Mouse (Mus musculus): Measurements from ENCODE around the gene 4930426L09Rik.

The 4930426L09Rik gene

GRCm38 (mm10) chr2:18998054-18998478, at the start of gene 4930426L09Rik, which contains the start of gene Pip4k2a:
TSS of gene 4930426L09Rik (plus strand) at chr2:18998343.
TSS of gene Pip4k2a (minus strand) at chr2:18998126.
- peak; percentile 89 for DNase-seq (ENCODE audit: low spot score)

- no peak for DNase-seq (ENCODE audit: low spot score)
These were observed 49.4 kb upstream of the 4930426L09Rik start for GRCm38 (mm10) chr2:18948741-18949140.

- no peak for DNase-seq (ENCODE audit: low spot score)
These were observed 47.4 kb upstream of the 4930426L09Rik start for GRCm38 (mm10) chr2:18950758-18951157.

- no peak for DNase-seq (ENCODE audit: low spot score)
These were observed 46.0 kb upstream of the 4930426L09Rik start for GRCm38 (mm10) chr2:18952102-18952673.

- no peak for DNase-seq (ENCODE audit: low spot score)
These were observed 43.7 kb upstream of the 4930426L09Rik start for GRCm38 (mm10) chr2:18954422-18954821.

- no peak for DNase-seq (ENCODE audit: low spot score)
These were observed 43.1 kb upstream of the 4930426L09Rik start for GRCm38 (mm10) chr2:18955022-18955421.

- DNase-seq (ENCODE audit: low spot score), result no peak
These were observed 42.5 kb upstream of the 4930426L09Rik start for GRCm38 (mm10) chr2:18955671-18956070.

- no peak for DNase-seq (ENCODE audit: low spot score)
These were observed 41.7 kb upstream of the 4930426L09Rik start for GRCm38 (mm10) chr2:18956424-18956823.

- DNase-seq (ENCODE audit: low spot score), result no peak
These were observed 41.2 kb upstream of the 4930426L09Rik start for GRCm38 (mm10) chr2:18956945-18957344.

GRCm38 (mm10) chr2:18957459-18957858, 40.7 kb upstream of the 4930426L09Rik start:
- DNase-seq (ENCODE audit: low spot score), result no peak

GRCm38 (mm10) chr2:18958044-18958443, 40.1 kb upstream of the 4930426L09Rik start:
- no peak for DNase-seq (ENCODE audit: low spot score)

- no peak for DNase-seq (ENCODE audit: low spot score)
These were observed 39.6 kb upstream of the 4930426L09Rik start for GRCm38 (mm10) chr2:18958501-18958900.

- no peak for DNase-seq (ENCODE audit: low spot score)
These were observed 39.1 kb upstream of the 4930426L09Rik start for GRCm38 (mm10) chr2:18959008-18959407.

GRCm38 (mm10) chr2:18959558-18959957, 38.6 kb upstream of the 4930426L09Rik start:
- no peak for DNase-seq (ENCODE audit: low spot score)

- no peak for DNase-seq (ENCODE audit: low spot score)
These were observed 37.7 kb upstream of the 4930426L09Rik start for GRCm38 (mm10) chr2:18960376-18960973.

GRCm38 (mm10) chr2:18962502-18962901, 35.6 kb upstream of the 4930426L09Rik start:
- DNase-seq (ENCODE audit: low spot score), result no peak

GRCm38 (mm10) chr2:18963286-18964040, 34.7 kb upstream of the 4930426L09Rik start:
- no peak for DNase-seq (ENCODE audit: low spot score)

GRCm38 (mm10) chr2:18965108-18965507, 33.0 kb upstream of the 4930426L09Rik start:
- DNase-seq (ENCODE audit: low spot score), result no peak

- no peak for DNase-seq (ENCODE audit: low spot score)
These were observed 32.2 kb upstream of the 4930426L09Rik start for GRCm38 (mm10) chr2:18965950-18966349.

- no peak for DNase-seq (ENCODE audit: low spot score)
These were observed 31.6 kb upstream of the 4930426L09Rik start for GRCm38 (mm10) chr2:18966566-18966965.

- no peak for DNase-seq (ENCODE audit: low spot score)
These were observed 30.6 kb upstream of the 4930426L09Rik start for GRCm38 (mm10) chr2:18967451-18968063.

- no peak for DNase-seq (ENCODE audit: low spot score)
These were observed 29.0 kb upstream of the 4930426L09Rik start for GRCm38 (mm10) chr2:18969066-18969681.

All from urinary bladder, postnatal 25 days (tissue).